Mouse (Mus musculus): ENCODE measurements around the gene Ubqln1. TPM values are rescaled to one million over a fixed set of nuclear protein-coding genes. Genes with fewer than 3 reads are reported as not detected.
"Not testable (repeated sequence)": the region's sequence is repeated elsewhere in the genome, so short reads cannot be mapped to it uniquely, and the experiment has no call there.

Ubqln1 gene
- total and polyA plus RNA-seq, 3 experiments: 78.1 to 105 (median 84.0) TPM

- Histone ChIP-seq H3K9me3 (replicated peaks) (no peaks in the 10 kb centered on the region), H3K4me1 (ENCODE audit: insufficient read depth, low read depth, low read length) (peaks cover 15% of the 10 kb centered on the region), H3K36me3 (replicated peaks) (no peaks in the 10 kb centered on the region), H3K27me3 (ENCODE audit: insufficient read depth, low read length) (peaks cover 31% of the 10 kb centered on the region), H3K4me3 (ENCODE audit: low read depth, low read length) (peak overlapping the region; percentile 54; the same call in 1 of the 2 replicates)
- no peak for TF ChIP-seq POLR2AphosphoS5 (IDR thresholded peaks at IDR 0.05; ENCODE audit: insufficient replicate concordance, low read depth, low read length)
- TF ChIP-seq GATA2 (IDR thresholded peaks at IDR 0.05; ENCODE audit: borderline replicate concordance, low read depth, low read length): no peak
- TF ChIP-seq CTCF (IDR thresholded peaks at IDR 0.05; ENCODE audit: low read depth, low read length): no peak
- TF ChIP-seq TAL1 (conservative IDR thresholded peaks at IDR 0.05; ENCODE audit: low read depth, low read length): no peak
- TF ChIP-seq GATA1 (IDR thresholded peaks at IDR 0.05; ENCODE audit: borderline replicate concordance, low read length): no peak
- ATAC-seq (ENCODE audit: extremely low read depth, insufficient number of reproducible peaks, low FRiP score, poor library complexity, severe bottlenecking) (peak; percentile 68), DNase-seq (ENCODE audit: low spot score) (no peak)
Observed at GRCm38 (mm10) chr13:58148256-58148831, 67.1 kb downstream of the Ubqln1 start.

GRCm38 (mm10) chr13:58147760-58148159, 67.7 kb downstream of the Ubqln1 start:
- ATAC-seq (ENCODE audit: extremely low read depth, insufficient number of reproducible peaks, low FRiP score, poor library complexity, severe bottlenecking) (no peak), DNase-seq (ENCODE audit: low spot score) (no peak)
- H3K4me3 ChIP-seq (ENCODE audit: low read depth, low read length): no peak overlapping the region
- H3K4me1 ChIP-seq (ENCODE audit: insufficient read depth, low read depth, low read length): peaks cover 15% of the 10 kb centered on the region
- no peak for TF ChIP-seq GATA1 (IDR thresholded peaks at IDR 0.05; ENCODE audit: borderline replicate concordance, low read length)
- TF ChIP-seq GATA2 (IDR thresholded peaks at IDR 0.05; ENCODE audit: borderline replicate concordance, low read depth, low read length): no peak
- no peak for TF ChIP-seq POLR2AphosphoS5 (IDR thresholded peaks at IDR 0.05; ENCODE audit: insufficient replicate concordance, low read depth, low read length)
- TF ChIP-seq CTCF (IDR thresholded peaks at IDR 0.05; ENCODE audit: low read depth, low read length): no peak
- no peak for TF ChIP-seq TAL1 (conservative IDR thresholded peaks at IDR 0.05; ENCODE audit: low read depth, low read length)
- H3K27me3 ChIP-seq (ENCODE audit: insufficient read depth, low read length): peaks cover 31% of the 10 kb centered on the region
- no peaks in the 10 kb centered on the region for H3K9me3 ChIP-seq (replicated peaks)
- no peaks in the 10 kb centered on the region for H3K36me3 ChIP-seq (replicated peaks)

GRCm38 (mm10) chr13:58146603-58147002, 68.8 kb downstream of the Ubqln1 start:
- not testable (repeated sequence) for H3K4me3 ChIP-seq (ENCODE audit: low read depth, low read length); ATAC-seq (ENCODE audit: extremely low read depth, insufficient number of reproducible peaks, low FRiP score, poor library complexity, severe bottlenecking); DNase-seq (ENCODE audit: low spot score); H3K9me3 ChIP-seq (replicated peaks); H3K36me3 ChIP-seq (replicated peaks)
- peaks cover 15% of the 10 kb centered on the region for H3K4me1 ChIP-seq (ENCODE audit: insufficient read depth, low read depth, low read length)
- peaks cover 27% of the 10 kb centered on the region for H3K27me3 ChIP-seq (ENCODE audit: insufficient read depth, low read length)

- H3K27me3 ChIP-seq (ENCODE audit: insufficient read depth, low read length): peaks cover 5% of the 10 kb centered on the region
- TF ChIP-seq GATA2 (IDR thresholded peaks at IDR 0.05; ENCODE audit: borderline replicate concordance, low read depth, low read length): no peak
- TF ChIP-seq GATA1 (IDR thresholded peaks at IDR 0.05; ENCODE audit: borderline replicate concordance, low read length): no peak
- TF ChIP-seq POLR2AphosphoS5 (IDR thresholded peaks at IDR 0.05; ENCODE audit: insufficient replicate concordance, low read depth, low read length): no peak
- no peak for TF ChIP-seq CTCF (IDR thresholded peaks at IDR 0.05; ENCODE audit: low read depth, low read length)
- TF ChIP-seq TAL1 (conservative IDR thresholded peaks at IDR 0.05; ENCODE audit: low read depth, low read length): no peak
- H3K36me3 ChIP-seq (replicated peaks): peaks cover 9% of the 10 kb centered on the region
- H3K9me3 ChIP-seq (replicated peaks): peaks cover 16% of the 10 kb centered on the region
- H3K4me1 ChIP-seq (ENCODE audit: insufficient read depth, low read depth, low read length): peaks cover 18% of the 10 kb centered on the region
- no peak overlapping the region for H3K4me3 ChIP-seq (ENCODE audit: low read depth, low read length)
- ATAC-seq (ENCODE audit: extremely low read depth, insufficient number of reproducible peaks, low FRiP score, poor library complexity, severe bottlenecking): no peak
- DNase-seq (ENCODE audit: low spot score): no peak
Observed at GRCm38 (mm10) chr13:58131692-58132091, 83.8 kb downstream of the Ubqln1 start.

GRCm38 (mm10) chr13:58129687-58130246, 85.7 kb downstream of the Ubqln1 start:
- H3K4me1 ChIP-seq (ENCODE audit: insufficient read depth, low read depth, low read length): peaks cover 27% of the 10 kb centered on the region
- TF ChIP-seq CTCF (IDR thresholded peaks at IDR 0.05; ENCODE audit: low read depth, low read length) (no peak), GATA1 (IDR thresholded peaks at IDR 0.05; ENCODE audit: borderline replicate concordance, low read length) (no peak), POLR2AphosphoS5 (IDR thresholded peaks at IDR 0.05; ENCODE audit: insufficient replicate concordance, low read depth, low read length) (no peak), TAL1 (conservative IDR thresholded peaks at IDR 0.05; ENCODE audit: low read depth, low read length) (no peak), GATA2 (IDR thresholded peaks at IDR 0.05; ENCODE audit: borderline replicate concordance, low read depth, low read length) (no peak)
- peaks cover 3% of the 10 kb centered on the region; the same call in 1 of the 2 replicates for H3K27me3 ChIP-seq (ENCODE audit: insufficient read depth, low read length)
- H3K36me3 ChIP-seq (replicated peaks): peaks cover 18% of the 10 kb centered on the region
- DNase-seq (ENCODE audit: low spot score) (peak; percentile 45), ATAC-seq (ENCODE audit: extremely low read depth, insufficient number of reproducible peaks, low FRiP score, poor library complexity, severe bottlenecking) (no peak)
- H3K4me3 ChIP-seq (ENCODE audit: low read depth, low read length): peak overlapping the region; percentile 98
- H3K9me3 ChIP-seq (replicated peaks): peaks cover 5% of the 10 kb centered on the region

GRCm38 (mm10) chr13:58128768-58129671, 86.4 kb downstream of the Ubqln1 start:
- peak overlapping the region; percentile 98 for H3K4me3 ChIP-seq (ENCODE audit: low read depth, low read length)
- TF ChIP-seq GATA1 (IDR thresholded peaks at IDR 0.05; ENCODE audit: borderline replicate concordance, low read length) (no peak), CTCF (IDR thresholded peaks at IDR 0.05; ENCODE audit: low read depth, low read length) (no peak), POLR2AphosphoS5 (IDR thresholded peaks at IDR 0.05; ENCODE audit: insufficient replicate concordance, low read depth, low read length) (no peak), GATA2 (IDR thresholded peaks at IDR 0.05; ENCODE audit: borderline replicate concordance, low read depth, low read length) (no peak), TAL1 (conservative IDR thresholded peaks at IDR 0.05; ENCODE audit: low read depth, low read length) (no peak)
- no peaks in the 10 kb centered on the region for H3K9me3 ChIP-seq (replicated peaks)
- peaks cover 24% of the 10 kb centered on the region for H3K36me3 ChIP-seq (replicated peaks)
- peaks cover 3% of the 10 kb centered on the region; the same call in 1 of the 2 replicates for H3K27me3 ChIP-seq (ENCODE audit: insufficient read depth, low read length)
- H3K4me1 ChIP-seq (ENCODE audit: insufficient read depth, low read depth, low read length): peaks cover 34% of the 10 kb centered on the region
- DNase-seq (ENCODE audit: low spot score): peak; percentile 99
- ATAC-seq (ENCODE audit: extremely low read depth, insufficient number of reproducible peaks, low FRiP score, poor library complexity, severe bottlenecking): peak; percentile 69

All from G1E (cell line).